Mouse (Mus musculus) lung, postnatal 0 days (tissue): ENCODE data around the gene Atp6ap2. TPM values are rescaled to one million over a fixed set of nuclear protein-coding genes. Genes with fewer than 3 reads are reported as not detected.
A peak's percentile ranks its signal among the peaks of the same experiment; 100 is the strongest.
"Not testable (repeated sequence)": the region's sequence is repeated elsewhere in the genome, so short reads cannot be mapped to it uniquely, and the experiment has no call there.

Source experiments
- ATAC-seq: fragments of 200-750 bp; cut with Nextera tagmentation; 2 replicates; pipeline ENCODE4 v1.8.0; 2017; ENCODE audit warnings: moderate library complexity
- DNase-seq: peaks from one replicate; pipeline ENCODE4 v3.0.0-alpha.2; 2016; ENCODE audit warnings: low spot score
- H3K27ac ChIP-seq: fragments of 300-500 bp; sonication (generic); 2 replicates; pipeline ENCODE4 v1.5.1; 2014; ENCODE audit warnings: antibody characterized with exemption, mild to moderate bottlenecking, low read length, mixed read lengths
- H3K27me3 ChIP-seq: fragments of 300-500 bp; sonication (generic); replicated peaks from 2 replicates; pipeline ENCODE4 v1.6.1; 2014; ENCODE audit warnings: low read length, mixed read lengths; ENCODE audit not compliant: insufficient read depth
- H3K36me3 ChIP-seq: fragments of 300-500 bp; sonication (generic); 2 replicates; pipeline ENCODE4 v1.6.1; 2014; ENCODE audit warnings: low read length, mixed read lengths; ENCODE audit not compliant: insufficient read depth
- H3K4me1 ChIP-seq: fragments of 300-500 bp; sonication (generic); 2 replicates; pipeline ENCODE4 v1.6.1; 2014; ENCODE audit warnings: antibody characterized with exemption, low read depth, low read length, mixed read lengths; ENCODE audit not compliant: insufficient read depth
- H3K4me2 ChIP-seq: fragments of 300-500 bp; sonication (generic); replicated peaks from 2 replicates; pipeline ENCODE4 v1.6.1; 2014; ENCODE audit warnings: low read depth, mild to moderate bottlenecking, low read length, moderate library complexity, mixed read lengths
- H3K4me3 ChIP-seq: fragments of 300-500 bp; sonication (generic); 2 replicates; pipeline ENCODE4 v1.5.1; 2014; ENCODE audit warnings: low read depth, low read length
- H3K9ac ChIP-seq: fragments of 300-500 bp; sonication (generic); replicated peaks from 2 replicates; pipeline ENCODE4 v1.6.1; 2014; ENCODE audit warnings: low read depth, mild to moderate bottlenecking
- H3K9me3 ChIP-seq: fragments of 300-500 bp; sonication (generic); 2 replicates; pipeline ENCODE4 v1.6.1; 2016; ENCODE audit warnings: low read length, mixed read lengths
- CTCF ChIP-seq: IDR thresholded peaks from 2 replicates; pipeline ENCODE4 v1.5.1; 2016; ENCODE audit warnings: antibody characterized with exemption, mild to moderate bottlenecking
- EP300 ChIP-seq: IDR thresholded peaks from 2 replicates; pipeline ENCODE4 v1.6.1; 2016; ENCODE audit warnings: antibody characterized with exemption, mild to moderate bottlenecking, control low read depth
- WGBS: fragments of 180-500 bp; shearing (Covaris S2); extraction: QIAGEN DNeasy Blood & Tissue Kit; methylation state at CpG from one replicate; pipeline ENCODE4 v1.1.7; 2014; 5-methylcytosine and 5-hydroxymethylcytosine counted together
- polyA plus RNA-seq: library from polyadenylated mRNA; unstranded; fragments of >200 nt; fragmentation: Nextera tagmentation; extraction: Ambion mirVana; gene quantifications from 2 replicates; pipeline ENCODE4 v1.2.1, GENCODE M21; 2015

Atp6ap2 gene
- polyA plus RNA-seq, 1 experiment from 2014 or later, result 103 TPM

GRCm38 (mm10) chrX:12583261-12583660 lies 4.3 kb upstream of the Atp6ap2 start:
- H3K27ac ChIP-seq, result no peak overlapping the region
- H3K4me1 ChIP-seq, result no peaks in the 10 kb centered on the region
- 78% methylated on average over 5 of the region's 5 CpGs for WGBS
- H3K4me3 ChIP-seq, result no peak overlapping the region
- no peak for TF ChIP-seq CTCF
- TF ChIP-seq EP300, result no peak
- DNase-seq (no peak), ATAC-seq (no peak)
- no peaks in the 10 kb centered on the region for H3K27me3 ChIP-seq
- no peaks in the 10 kb centered on the region for H3K36me3 ChIP-seq
- no peaks in the 10 kb centered on the region for H3K9me3 ChIP-seq
- no peak overlapping the region for H3K9ac ChIP-seq
- H3K4me2 ChIP-seq, result no peak overlapping the region

GRCm38 (mm10) chrX:12587958-12588355 lies 356 bp downstream of the Atp6ap2 start:
- peak overlapping the region; percentile 64 for H3K4me3 ChIP-seq
- no peaks in the 10 kb centered on the region for H3K9me3 ChIP-seq
- no peaks in the 10 kb centered on the region for H3K27me3 ChIP-seq
- WGBS, result 18% methylated on average over 12 of the region's 18 CpGs
- peak overlapping the region; percentile 63 for H3K9ac ChIP-seq
- DNase-seq (no peak), ATAC-seq (peak; percentile 39)
- H3K4me1 ChIP-seq, result no peaks in the 10 kb centered on the region
- peak overlapping the region; percentile 80 for H3K27ac ChIP-seq
- TF ChIP-seq EP300, result no peak
- peak; percentile 32; the same call in 1 of the 2 replicates for TF ChIP-seq CTCF
- peak overlapping the region; percentile 58 for H3K4me2 ChIP-seq
- H3K36me3 ChIP-seq, result no peaks in the 10 kb centered on the region

GRCm38 (mm10) chrX:12591401-12591943 lies 3.9 kb downstream of the Atp6ap2 start:
- Histone ChIP-seq H3K9ac (no peak overlapping the region), H3K4me2 (no peak overlapping the region), H3K4me1 (no peaks in the 10 kb centered on the region), H3K27me3 (no peaks in the 10 kb centered on the region), H3K36me3 (no peaks in the 10 kb centered on the region), H3K9me3 (no peaks in the 10 kb centered on the region), H3K4me3 (no peak overlapping the region), H3K27ac (no peak overlapping the region)
- TF ChIP-seq EP300 (no peak), CTCF (no peak)
- ATAC-seq, result no peak
- DNase-seq, result no peak
- WGBS, result 69% methylated on average over 8 of the region's 8 CpGs

- Histone ChIP-seq H3K27me3 (no peaks in the 10 kb centered on the region), H3K4me3 (no peak overlapping the region), H3K36me3 (no peaks in the 10 kb centered on the region), H3K27ac (no peak overlapping the region), H3K4me2 (no peak overlapping the region), H3K9ac (no peak overlapping the region), H3K4me1 (no peaks in the 10 kb centered on the region), H3K9me3 (no peaks in the 10 kb centered on the region)
- no peak for DNase-seq
- 50% methylated on average over 5 of the region's 5 CpGs for WGBS
- no peak for TF ChIP-seq CTCF
- no peak for TF ChIP-seq EP300
- no peak for ATAC-seq
These were observed 4.4 kb downstream of the Atp6ap2 start for GRCm38 (mm10) chrX:12592011-12592410.

GRCm38 (mm10) chrX:12593824-12594223 lies 6.2 kb downstream of the Atp6ap2 start:
- 69% methylated on average over 5 of the region's 5 CpGs for WGBS
- H3K9ac ChIP-seq, result no peak overlapping the region
- no peaks in the 10 kb centered on the region for H3K4me1 ChIP-seq
- H3K27ac ChIP-seq, result no peak overlapping the region
- no peak for ATAC-seq
- H3K36me3 ChIP-seq, result no peaks in the 10 kb centered on the region
- DNase-seq, result no peak
- H3K9me3 ChIP-seq, result no peaks in the 10 kb centered on the region
- no peaks in the 10 kb centered on the region for H3K27me3 ChIP-seq
- H3K4me2 ChIP-seq, result no peak overlapping the region
- no peak overlapping the region for H3K4me3 ChIP-seq
- TF ChIP-seq EP300 (no peak), CTCF (no peak)

GRCm38 (mm10) chrX:12610541-12610940 lies 22.9 kb downstream of the Atp6ap2 start:
- not testable (repeated sequence) for H3K27me3 ChIP-seq, H3K4me1 ChIP-seq, H3K4me2 ChIP-seq, H3K9ac ChIP-seq, H3K27ac ChIP-seq, DNase-seq, ATAC-seq, H3K4me3 ChIP-seq, H3K9me3 ChIP-seq, H3K36me3 ChIP-seq

GRCm38 (mm10) chrX:12611211-12611610 lies 23.6 kb downstream of the Atp6ap2 start:
- Histone ChIP-seq H3K4me1 (no peaks in the 10 kb centered on the region), H3K27ac (no peak overlapping the region), H3K36me3 (no peaks in the 10 kb centered on the region), H3K4me2 (no peak overlapping the region), H3K9me3 (no peaks in the 10 kb centered on the region), H3K27me3 (no peaks in the 10 kb centered on the region), H3K4me3 (no peak overlapping the region), H3K9ac (no peak overlapping the region)
- ATAC-seq (no peak), DNase-seq (no peak)
- TF ChIP-seq EP300, result no peak
- TF ChIP-seq CTCF, result no peak
- WGBS, result 74% methylated on average over 2 of the region's 2 CpGs

- H3K4me3 ChIP-seq, H3K27me3 ChIP-seq, ATAC-seq, H3K4me2 ChIP-seq, H3K9ac ChIP-seq, H3K27ac ChIP-seq, H3K4me1 ChIP-seq, H3K36me3 ChIP-seq, DNase-seq, H3K9me3 ChIP-seq: not testable (repeated sequence)
- WGBS, result 88% methylated on average over 1 of the region's 1 CpGs
These were observed 24.8 kb downstream of the Atp6ap2 start for GRCm38 (mm10) chrX:12612360-12612759.
